Mouse (Mus musculus): ENCODE results near the gene Jsrp1. TPM values are rescaled to one million over a fixed set of nuclear protein-coding genes. Genes with fewer than 3 reads are reported as not detected.
"Not testable (repeated sequence)": the region's sequence is repeated elsewhere in the genome, so short reads cannot be mapped to it uniquely, and the experiment has no call there.

Jsrp1 gene
- polyA plus RNA-seq, 1 experiment from 2014 or later = 5.7 TPM

GRCm38 (mm10) chr10:80831136-80831535, 17.8 kb upstream of the Jsrp1 start:
- Histone ChIP-seq H3K4me1 (peaks cover 52% of the 10 kb centered on the region), H3K9ac (0 out of 2 replicates have a peak overlapping the region, but pooled peaks have one; percentile 1), H3K9me3 (peaks cover 5% of the 10 kb centered on the region; the same call in 1 of the 2 replicates), H3K36me3 (peaks cover 30% of the 10 kb centered on the region), H3K27ac (replicated peaks) (no peak overlapping the region), H3K27me3 (replicated peaks) (peaks cover 39% of the 10 kb centered on the region), H3K4me2 (no peak overlapping the region), H3K4me3 (0 out of 2 replicates have a peak overlapping the region, but pooled peaks have one; percentile 2)
- 6% methylated on average over 9 of the region's 9 CpGs for WGBS
- ATAC-seq (ENCODE audit: extremely low read depth, insufficient number of reproducible peaks, low FRiP score, low TSS enrichment) = no peak

- peaks cover 24% of the 10 kb centered on the region for H3K27me3 ChIP-seq (replicated peaks)
- peak overlapping the region; percentile 15; the same call in 1 of the 2 replicates for H3K9ac ChIP-seq
- H3K4me2 ChIP-seq = peak overlapping the region; percentile 14; the same call in 1 of the 2 replicates
- H3K4me1 ChIP-seq = peaks cover 45% of the 10 kb centered on the region
- ATAC-seq (ENCODE audit: extremely low read depth, insufficient number of reproducible peaks, low FRiP score, low TSS enrichment) = no peak
- 50% methylated on average over 1 of the region's 1 CpGs for WGBS
- H3K4me3 ChIP-seq = peak overlapping the region; percentile 6; the same call in 1 of the 2 replicates
- peaks cover 4% of the 10 kb centered on the region; the same call in 1 of the 2 replicates for H3K9me3 ChIP-seq
- H3K36me3 ChIP-seq = peaks cover 30% of the 10 kb centered on the region
- no peak overlapping the region for H3K27ac ChIP-seq (replicated peaks)
Measured at GRCm38 (mm10) chr10:80829359-80830278, 16.3 kb upstream of the Jsrp1 start.

- H3K9me3 ChIP-seq; H3K27ac ChIP-seq (replicated peaks); ATAC-seq (ENCODE audit: extremely low read depth, insufficient number of reproducible peaks, low FRiP score, low TSS enrichment): not testable (repeated sequence)
- WGBS = 82% methylated on average over 7 of the region's 9 CpGs
- Histone ChIP-seq H3K27me3 (replicated peaks) (peaks cover 14% of the 10 kb centered on the region), H3K4me1 (peaks cover 45% of the 10 kb centered on the region), H3K9ac (peak overlapping the region; percentile 95), H3K4me2 (peak overlapping the region; percentile 91), H3K4me3 (peak overlapping the region; percentile 80), H3K36me3 (peaks cover 30% of the 10 kb centered on the region)
Measured at GRCm38 (mm10) chr10:80828587-80828986, 15.3 kb upstream of the Jsrp1 start.

GRCm38 (mm10) chr10:80827870-80828420, 14.6 kb upstream of the Jsrp1 start:
- no peak overlapping the region for H3K27ac ChIP-seq (replicated peaks)
- H3K4me2 ChIP-seq = peak overlapping the region; percentile 91
- peaks cover 30% of the 10 kb centered on the region for H3K36me3 ChIP-seq
- no peaks in the 10 kb centered on the region for H3K9me3 ChIP-seq
- H3K4me1 ChIP-seq = peaks cover 45% of the 10 kb centered on the region
- H3K4me3 ChIP-seq = peak overlapping the region; percentile 80
- 67% methylated on average over 10 of the region's 10 CpGs for WGBS
- peaks cover 8% of the 10 kb centered on the region for H3K27me3 ChIP-seq (replicated peaks)
- H3K9ac ChIP-seq = peak overlapping the region; percentile 95
- ATAC-seq (ENCODE audit: extremely low read depth, insufficient number of reproducible peaks, low FRiP score, low TSS enrichment) = no peak

GRCm38 (mm10) chr10:80827063-80827869, 14.0 kb upstream of the Jsrp1 start:
- no peaks in the 10 kb centered on the region for H3K9me3 ChIP-seq
- H3K4me1 ChIP-seq = peaks cover 45% of the 10 kb centered on the region
- H3K9ac ChIP-seq = peak overlapping the region; percentile 95
- no peak for ATAC-seq (ENCODE audit: extremely low read depth, insufficient number of reproducible peaks, low FRiP score, low TSS enrichment)
- peaks cover under 1% of the 10 kb centered on the region; the same call in 1 of the 2 replicates for H3K27me3 ChIP-seq (replicated peaks)
- WGBS = 7% methylated on average over 27 of the region's 29 CpGs
- peak overlapping the region; percentile 80 for H3K4me3 ChIP-seq
- H3K4me2 ChIP-seq = peak overlapping the region; percentile 91
- peak overlapping the region; percentile 93 for H3K27ac ChIP-seq (replicated peaks)
- peaks cover 30% of the 10 kb centered on the region for H3K36me3 ChIP-seq

- WGBS = under 1% methylated on average over 74 of the region's 82 CpGs
- H3K4me1 ChIP-seq = peaks cover 40% of the 10 kb centered on the region
- peak within 1 kb of the TSS; percentile 95 for H3K9ac ChIP-seq
- peak within 1 kb of the TSS; percentile 80 for H3K4me3 ChIP-seq
- H3K27me3 ChIP-seq (replicated peaks) = no peaks in the 10 kb centered on the region
- H3K27ac ChIP-seq (replicated peaks) = peak within 1 kb of the TSS; percentile 93
- peak; percentile 95 for ATAC-seq (ENCODE audit: extremely low read depth, insufficient number of reproducible peaks, low FRiP score, low TSS enrichment)
- H3K9me3 ChIP-seq = no peaks in the 10 kb centered on the region
- peaks cover 30% of the 10 kb centered on the region for H3K36me3 ChIP-seq
- peak within 1 kb of the TSS; percentile 91 for H3K4me2 ChIP-seq
Measured at GRCm38 (mm10) chr10:80826151-80827062, 13.1 kb upstream of the Jsrp1 start, which contains the start of gene Oaz1. Gene Oaz1, plus strand, starts transcription at chr10:80826656.

- no peak for ATAC-seq (ENCODE audit: extremely low read depth, insufficient number of reproducible peaks, low FRiP score, low TSS enrichment)
- no peak overlapping the region for H3K27ac ChIP-seq (replicated peaks)
- peaks cover 19% of the 10 kb centered on the region for H3K36me3 ChIP-seq
- no peak overlapping the region for H3K4me2 ChIP-seq
- no peak overlapping the region for H3K4me3 ChIP-seq
- H3K4me1 ChIP-seq = peaks cover 24% of the 10 kb centered on the region
- H3K27me3 ChIP-seq (replicated peaks) = no peaks in the 10 kb centered on the region
- 72% methylated on average over 2 of the region's 2 CpGs for WGBS
- H3K9me3 ChIP-seq = no peaks in the 10 kb centered on the region
- no peak overlapping the region for H3K9ac ChIP-seq
Measured at GRCm38 (mm10) chr10:80824827-80825226, 11.5 kb upstream of the Jsrp1 start.

- 54% methylated on average over 8 of the region's 8 CpGs for WGBS
- H3K9me3 ChIP-seq = no peaks in the 10 kb centered on the region
- 0 out of 2 replicates have a peak overlapping the region, but pooled peaks have one; percentile 13 for H3K4me2 ChIP-seq
- no peak for ATAC-seq (ENCODE audit: extremely low read depth, insufficient number of reproducible peaks, low FRiP score, low TSS enrichment)
- peaks cover 17% of the 10 kb centered on the region for H3K4me1 ChIP-seq
- peak overlapping the region; percentile 29; the same call in 1 of the 2 replicates for H3K27ac ChIP-seq (replicated peaks)
- no peak overlapping the region for H3K9ac ChIP-seq
- peaks cover 11% of the 10 kb centered on the region for H3K36me3 ChIP-seq
- H3K27me3 ChIP-seq (replicated peaks) = no peaks in the 10 kb centered on the region
- H3K4me3 ChIP-seq = no peak overlapping the region
Measured at GRCm38 (mm10) chr10:80823847-80824643, 10.7 kb upstream of the Jsrp1 start.

GRCm38 (mm10) chr10:80823316-80823715, 10.0 kb upstream of the Jsrp1 start:
- no peak for ATAC-seq (ENCODE audit: extremely low read depth, insufficient number of reproducible peaks, low FRiP score, low TSS enrichment)
- H3K4me1 ChIP-seq = peaks cover 16% of the 10 kb centered on the region
- no peak overlapping the region for H3K27ac ChIP-seq (replicated peaks)
- no peaks in the 10 kb centered on the region for H3K9me3 ChIP-seq
- H3K9ac ChIP-seq = no peak overlapping the region
- no peaks in the 10 kb centered on the region for H3K27me3 ChIP-seq (replicated peaks)
- H3K4me2 ChIP-seq = no peak overlapping the region
- WGBS = 87% methylated on average over 1 of the region's 1 CpGs
- H3K36me3 ChIP-seq = peaks cover 6% of the 10 kb centered on the region
- H3K4me3 ChIP-seq = no peak overlapping the region
